26 mouse cellular contexts compared by ENCODE assay signal in the genomic region with DNA sequence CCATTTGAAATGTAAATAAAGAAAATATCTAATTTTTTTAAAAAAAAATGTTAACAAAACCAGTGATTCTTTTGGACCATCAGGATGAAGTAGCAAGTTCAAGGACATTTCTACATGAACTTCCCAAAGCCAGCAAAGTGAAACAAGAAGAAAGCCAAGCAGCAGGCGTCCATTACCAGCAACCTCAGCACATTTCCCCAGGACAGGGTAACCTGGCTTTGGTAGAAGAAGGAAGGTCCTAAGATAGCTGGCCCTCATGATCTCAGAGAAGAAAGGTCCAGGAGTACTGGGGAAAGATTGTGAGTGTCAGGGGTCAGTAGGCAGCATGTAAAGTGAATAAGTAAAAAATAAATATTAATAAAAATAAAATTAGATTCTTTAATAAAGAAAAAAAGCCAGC. TPM values are rescaled to one million over a fixed set of nuclear protein-coding genes. Genes with fewer than 3 reads are reported as not detected.
"Had no signal": no experiment of that assay in that cellular context is flagged by ENCODE, and none has a peak within 500 bp of the region (broad histone marks: within the 10 kb centered on the region; RNA-seq: fewer than 3 reads in every experiment).

No protein-coding gene starts in this region.

- H3K9ac ChIP-seq: embryonic facial prominence, embryonic 12.5 days; embryonic facial prominence, embryonic 13.5 days; embryonic facial prominence, embryonic 15.5 days; forebrain, embryonic 12.5 days; forebrain, embryonic 13.5 days; forebrain, embryonic 15.5 days; forebrain, postnatal 0 days had no signal

- H3K9me3 ChIP-seq: embryonic facial prominence, embryonic 10.5 days; embryonic facial prominence, embryonic 12.5 days; embryonic facial prominence, embryonic 13.5 days; embryonic facial prominence, embryonic 15.5 days; forebrain, embryonic 10.5 days; forebrain, embryonic 12.5 days; forebrain, embryonic 13.5 days; forebrain, embryonic 15.5 days; heart, embryonic 10.5 days had no signal

- H3K4me3 ChIP-seq: embryonic facial prominence, embryonic 10.5 days; embryonic facial prominence, embryonic 12.5 days; embryonic facial prominence, embryonic 13.5 days; embryonic facial prominence, embryonic 15.5 days; erythroblast, embryonic 14.5 days; forebrain, embryonic 10.5 days; forebrain, embryonic 12.5 days; forebrain, embryonic 13.5 days; forebrain, embryonic 15.5 days; gastrocnemius, adult 2 months; heart, adult 2 months; heart, embryonic 10.5 days had no signal

- H3K36me3 ChIP-seq: embryonic facial prominence, embryonic 12.5 days; embryonic facial prominence, embryonic 13.5 days; embryonic facial prominence, embryonic 15.5 days; forebrain, embryonic 10.5 days; forebrain, embryonic 12.5 days; forebrain, embryonic 15.5 days had no signal

- H3K27ac ChIP-seq: embryonic facial prominence, embryonic 10.5 days; embryonic facial prominence, embryonic 12.5 days; embryonic facial prominence, embryonic 13.5 days; embryonic facial prominence, embryonic 15.5 days; forebrain, embryonic 10.5 days; forebrain, embryonic 12.5 days; forebrain, embryonic 13.5 days; forebrain, embryonic 15.5 days; gastrocnemius, adult 2 months; heart, adult 2 months; heart, embryonic 10.5 days had no signal

- H3K4me1 ChIP-seq: forebrain, embryonic 12.5 days; forebrain, embryonic 13.5 days; forebrain, embryonic 15.5 days had no signal

- H3K4me2 ChIP-seq: embryonic facial prominence, embryonic 12.5 days; embryonic facial prominence, embryonic 13.5 days; embryonic facial prominence, embryonic 15.5 days; forebrain, embryonic 12.5 days; forebrain, embryonic 13.5 days; forebrain, embryonic 15.5 days had no signal

- H3K27me3 ChIP-seq: embryonic facial prominence, embryonic 12.5 days; embryonic facial prominence, embryonic 13.5 days; embryonic facial prominence, embryonic 15.5 days; forebrain, embryonic 12.5 days; forebrain, embryonic 13.5 days; forebrain, embryonic 15.5 days had no signal

- DNase-seq: cerebellum, adult 9-11 months; cerebellum, postnatal 10 days; cerebellum, postnatal 14 days; cerebellum, postnatal 25 days; cerebellum, postnatal 36 days; embryo, embryonic 11 days; forebrain, postnatal 0 days; gastrocnemius, adult 2 months; gastrocnemius, postnatal 10 days; gastrocnemius, postnatal 14 days; gastrocnemius, postnatal 25 days; gastrocnemius, postnatal 36 days; heart, adult 18-20 months; heart, adult 2 months had no signal

RNA-seq across cellular contexts. Expression of gene Sbf2, which starts 27.0 kb away (rescaled TPM):
- polyA plus RNA-seq: erythroblast, embryonic 14.5 days had no signal

RNA-seq across cellular contexts. Expression of gene Adm, which starts 39.7 kb away (rescaled TPM):
- total RNA-seq: common myeloid progenitor, adult 5-6 weeks; granulocyte monocyte progenitor cell, adult 5-6 weeks had no signal
- polyA plus RNA-seq: erythroblast, embryonic 14.5 days had no signal
